Mouse (Mus musculus) mouse trophoblast stem cell (cell line): ENCODE data around the gene Kcnt2.

Source experiments
- in situ Hi-C, 2 experiments: fragments of 300-500 bp; cut with MseI, MboI; formaldehyde crosslinking; loops; 2 replicates in 1 of 2; 3 replicates in 1 of 2; pipeline ENCODE4 v1.15.1; 2025

Gene Kcnt2

GRCm38 (mm10) chr1:140492237-140492636 is 246.3 kb downstream of the Kcnt2 start:
- in situ Hi-C loops: no loop called here

DNA sequence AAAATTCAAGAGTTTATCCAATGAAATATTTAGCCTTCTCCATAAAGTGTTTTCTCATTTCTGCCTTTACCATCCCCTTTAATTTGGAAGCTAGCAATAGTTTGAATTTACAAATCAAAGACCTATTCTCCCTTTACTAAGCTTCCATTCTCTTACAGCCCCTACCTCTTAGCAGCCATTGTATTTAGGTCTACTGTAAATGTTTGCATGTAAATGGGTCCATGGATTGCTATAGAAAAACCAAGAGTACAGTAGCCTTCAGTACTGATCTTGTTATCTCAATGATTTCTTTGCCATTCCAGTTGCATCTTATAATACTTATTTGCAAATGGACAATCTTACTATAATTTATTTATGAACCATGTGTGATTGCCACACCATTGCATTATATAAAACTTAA is 267.5 kb downstream of the Kcnt2 start:
- in situ Hi-C loops: no loop called here

GRCm38 (mm10) chr1:140531285-140531908 is 285.4 kb downstream of the Kcnt2 start:
- in situ Hi-C loops: loop anchor here (5.0 kb wide), 1 partner anchor 359 kb away; no protein-coding TSS in a partner anchor

- in situ Hi-C loops: loop anchor here (5.0 kb wide), 1 partner anchor 363 kb away; no protein-coding TSS in a partner anchor
These were observed 288.9 kb downstream of the Kcnt2 start for GRCm38 (mm10) chr1:140534849-140535248.

- in situ Hi-C loops: no loop called here
These were observed 296.1 kb downstream of the Kcnt2 start for GRCm38 (mm10) chr1:140542066-140542465.

- in situ Hi-C loops: no loop called here
These were observed 302.8 kb downstream of the Kcnt2 start for GRCm38 (mm10) chr1:140548711-140549110.

GRCm38 (mm10) chr1:140560801-140561200 is 314.8 kb downstream of the Kcnt2 start:
- in situ Hi-C loops: no loop called here

DNA sequence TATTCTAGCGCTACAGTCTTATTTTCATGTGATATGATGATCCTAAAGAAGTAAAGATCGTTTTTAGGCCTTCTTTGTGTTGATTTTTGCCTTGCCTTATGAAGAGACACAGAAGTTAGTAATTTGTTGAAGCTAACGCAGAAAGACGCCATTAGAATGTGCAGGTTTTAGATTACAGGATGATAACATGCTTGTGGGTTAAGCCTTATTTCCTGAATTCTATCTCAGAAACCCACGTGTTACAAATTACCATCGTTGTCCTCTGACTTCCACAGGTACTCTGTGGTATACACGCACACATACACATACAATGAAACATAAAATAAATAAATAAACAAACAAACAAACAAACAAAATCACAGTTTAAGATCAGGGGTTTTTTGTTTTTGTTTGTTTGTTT is 326.2 kb downstream of the Kcnt2 start:
- in situ Hi-C loops: no loop called here

DNA sequence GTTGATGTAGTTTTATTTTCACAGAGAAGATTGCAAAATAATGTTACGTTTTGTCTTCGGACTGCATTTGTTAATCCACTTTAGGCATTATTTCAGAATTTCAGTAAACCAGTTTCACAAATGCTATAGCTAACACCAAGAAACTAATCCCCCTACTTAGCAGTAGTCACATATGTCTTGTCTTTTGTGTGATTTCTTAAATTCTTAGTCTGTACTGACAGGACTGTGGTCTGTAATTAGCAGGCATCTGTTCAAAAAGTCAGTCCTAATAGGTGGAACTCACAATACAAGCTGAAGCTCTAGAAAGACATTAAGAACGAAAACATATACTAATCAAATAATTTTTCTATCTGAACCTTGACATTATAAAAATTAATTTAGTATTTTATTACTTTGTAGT is 332.6 kb downstream of the Kcnt2 start:
- in situ Hi-C loops: no loop called here

- in situ Hi-C loops: no loop called here
These were observed 342.3 kb downstream of the Kcnt2 start for GRCm38 (mm10) chr1:140588302-140588701.

DNA sequence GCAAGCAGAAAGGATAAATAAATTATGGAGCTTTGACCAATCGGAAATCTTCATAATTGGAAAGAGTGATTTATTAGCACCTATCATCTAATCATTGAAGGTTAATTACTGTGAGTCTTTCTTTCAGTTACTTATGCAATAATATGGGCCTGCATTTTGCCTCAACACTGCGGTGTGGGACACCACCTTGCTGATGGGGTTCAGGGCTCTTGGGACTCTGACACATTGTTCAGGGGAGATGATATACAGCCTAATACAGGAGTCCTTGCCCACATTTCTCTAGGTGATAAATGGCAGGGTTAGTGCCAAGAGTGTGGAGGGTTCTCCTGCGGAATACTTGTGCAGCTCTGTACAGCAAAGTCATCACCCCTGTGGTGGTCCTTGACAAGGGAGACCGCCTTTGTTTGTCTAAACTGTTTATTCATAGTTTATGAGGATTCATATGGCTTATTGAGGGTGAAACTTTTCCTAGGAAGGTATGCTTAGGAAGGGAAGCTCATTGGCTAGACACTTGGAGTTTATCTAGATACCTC is 362.9 kb downstream of the Kcnt2 start:
- in situ Hi-C loops: no loop called here

DNA sequence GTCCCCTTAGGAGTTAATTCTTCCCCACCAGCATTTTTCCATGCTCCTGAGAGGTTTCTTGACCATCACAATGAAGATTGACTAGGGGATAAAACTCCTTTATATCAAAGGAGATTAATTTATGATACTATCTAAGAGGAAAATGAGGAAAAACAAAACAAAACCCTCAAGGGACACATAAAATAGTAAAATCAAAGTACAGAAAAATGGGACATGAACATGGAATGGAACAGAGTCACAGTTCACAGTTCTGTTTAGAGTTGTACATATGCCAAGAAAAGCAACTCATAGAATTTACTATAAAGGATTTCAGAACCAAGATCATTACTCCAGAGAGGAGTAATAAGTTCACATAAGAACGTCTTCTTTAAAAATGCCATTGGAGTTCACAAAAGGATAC is 367.1 kb downstream of the Kcnt2 start:
- in situ Hi-C loops: no loop called here

- in situ Hi-C loops: no loop called here
These were observed 368.9 kb downstream of the Kcnt2 start for GRCm38 (mm10) chr1:140614840-140615239.

DNA sequence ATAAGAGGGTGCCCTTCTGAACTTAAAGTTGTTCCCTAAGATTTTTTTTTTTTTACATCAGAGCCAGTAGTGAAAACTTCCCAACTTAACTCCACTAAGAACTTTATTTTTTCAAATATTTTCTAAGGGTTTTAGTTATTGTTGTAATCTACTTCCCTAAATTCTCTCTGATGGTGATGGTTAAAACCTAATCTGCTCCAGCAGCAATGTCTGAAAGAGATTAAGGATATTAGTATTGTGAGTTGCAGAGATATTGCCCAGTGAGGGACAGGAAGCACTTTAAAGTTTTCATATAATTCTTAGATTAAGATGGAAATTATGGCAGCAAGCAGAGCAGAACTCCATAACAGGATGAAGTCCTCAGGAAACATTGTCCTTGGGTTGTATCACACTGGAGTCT is 372.2 kb downstream of the Kcnt2 start:
- in situ Hi-C loops: no loop called here

GRCm38 (mm10) chr1:140624918-140625317 is 379.0 kb downstream of the Kcnt2 start:
- in situ Hi-C loops: no loop called here

DNA sequence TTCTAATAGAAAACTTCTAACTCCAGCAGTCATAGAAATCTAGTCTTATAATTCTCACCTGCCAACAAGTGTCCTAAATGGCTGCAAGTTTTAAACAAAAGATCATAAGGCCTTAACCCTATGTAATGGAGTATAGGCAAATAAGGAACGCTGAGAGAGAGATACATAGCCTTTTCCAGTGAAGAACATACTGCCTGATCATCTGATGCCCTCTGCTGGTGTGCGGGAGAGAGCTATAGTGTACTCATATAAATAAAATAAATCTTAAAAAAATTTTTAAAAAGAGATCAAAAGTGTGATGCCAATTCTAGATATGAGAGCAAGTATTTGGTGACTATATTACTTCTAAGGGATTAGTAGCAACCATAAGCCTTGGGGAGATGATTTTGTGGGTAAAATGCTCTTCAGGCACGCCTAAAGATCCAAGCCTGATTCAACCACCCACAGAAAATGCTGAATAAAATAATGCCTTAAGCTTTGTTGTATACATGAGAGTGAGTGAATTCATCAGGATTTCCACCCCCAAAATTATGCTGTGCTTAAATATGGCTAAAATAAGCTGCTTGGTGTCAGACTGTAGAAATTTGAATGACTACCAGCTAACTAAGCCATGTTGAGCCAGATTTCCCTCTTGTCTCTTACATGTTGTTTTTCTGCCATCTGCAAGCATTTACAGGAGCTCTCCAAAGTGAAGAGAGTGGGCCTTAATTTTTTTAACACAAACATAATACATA is 413.8 kb downstream of the Kcnt2 start:
- in situ Hi-C loops: no loop called here

GRCm38 (mm10) chr1:140660751-140661403 is 414.9 kb downstream of the Kcnt2 start:
- in situ Hi-C loops: no loop called here

DNA sequence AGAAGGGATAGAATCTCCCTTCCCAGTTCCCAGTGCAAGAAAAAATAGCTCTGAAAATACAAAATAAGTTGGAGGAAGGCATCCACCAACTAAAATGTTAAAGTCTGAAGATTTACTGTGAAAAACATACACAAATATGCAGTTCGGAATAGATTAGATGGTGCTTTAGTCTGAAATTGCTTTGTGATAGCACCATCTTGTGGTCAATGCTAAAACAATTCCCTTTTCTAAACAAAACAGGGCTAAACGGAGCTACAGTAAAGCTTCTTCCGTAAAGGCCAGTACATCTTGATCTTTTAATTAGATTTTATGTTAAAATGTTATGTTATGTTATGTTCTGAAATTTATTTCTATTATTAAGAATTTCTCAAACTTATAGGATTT is 415.4 kb downstream of the Kcnt2 start:
- in situ Hi-C loops: no loop called here
